Mouse (Mus musculus) embryonic facial prominence, embryonic 14.5 days (tissue): Measurements from ENCODE around the gene Snx15. TPM values are rescaled to one million over a fixed set of nuclear protein-coding genes. Genes with fewer than 3 reads are reported as not detected.
A peak's percentile ranks its signal among the peaks of the same experiment; 100 is the strongest.

ENCODE experiments used
- ATAC-seq: fragments of 200-750 bp; cut with Nextera tagmentation; 2 replicates; pipeline ENCODE4 v1.8.0; 2017; ENCODE audit warnings: low read depth, moderate number of reproducible peaks, moderate TSS enrichment
- DNase-seq: peaks from one replicate; pipeline ENCODE4 v3.0.0-alpha.2; 2015; ENCODE audit warnings: low spot score
- H3K27ac ChIP-seq: fragments of 300-500 bp; sonication (generic); replicated peaks from 2 replicates; pipeline ENCODE4 v1.5.1; 2014; ENCODE audit warnings: low read depth, mild to moderate bottlenecking, low read length, moderate library complexity
- H3K27me3 ChIP-seq: fragments of 300-500 bp; sonication (generic); replicated peaks from 2 replicates; pipeline ENCODE4 v1.6.1; 2014; ENCODE audit warnings: low read length; ENCODE audit not compliant: control insufficient read depth, insufficient read depth
- H3K36me3 ChIP-seq: fragments of 300-500 bp; sonication (generic); 2 replicates; pipeline ENCODE4 v1.6.1; 2014; ENCODE audit warnings: low read length, mixed read lengths; ENCODE audit not compliant: control insufficient read depth, insufficient read depth
- H3K4me1 ChIP-seq: fragments of 300-500 bp; sonication (generic); 2 replicates; pipeline ENCODE4 v1.6.1; 2014; ENCODE audit warnings: antibody characterized with exemption, low read length; ENCODE audit not compliant: control insufficient read depth, insufficient read depth
- H3K4me2 ChIP-seq: fragments of 300-500 bp; sonication (generic); 2 replicates; pipeline ENCODE4 v1.6.1; 2014; ENCODE audit warnings: low read depth, mild to moderate bottlenecking, low read length, moderate library complexity, mixed read lengths
- H3K4me3 ChIP-seq: fragments of 300-500 bp; sonication (generic); 2 replicates; pipeline ENCODE4 v1.5.1; 2014; ENCODE audit warnings: low read depth, mild to moderate bottlenecking, low read length
- H3K9ac ChIP-seq: fragments of 300-500 bp; sonication (generic); 2 replicates; pipeline ENCODE4 v1.6.1; 2014; ENCODE audit warnings: low read depth, mild to moderate bottlenecking, low read length, moderate library complexity, mixed read lengths
- H3K9me3 ChIP-seq: fragments of 300-500 bp; sonication (generic); 2 replicates; pipeline ENCODE4 v1.6.1; 2016; ENCODE audit warnings: low read length; ENCODE audit not compliant: control insufficient read depth
- WGBS: fragments of 180-500 bp; shearing (Covaris S2); extraction: QIAGEN DNeasy Blood & Tissue Kit; methylation state at CpG from one replicate; pipeline ENCODE4 v1.1.7; 2014; 5-methylcytosine and 5-hydroxymethylcytosine counted together
- polyA plus RNA-seq: library from polyadenylated mRNA; unstranded; fragments of >200 nt; fragmentation: Nextera tagmentation; extraction: Ambion mirVana; gene quantifications from 2 replicates; pipeline ENCODE4 v1.2.1, GENCODE M21; 2014

Snx15 gene
- 26.7 and 27.5 TPM in 2 replicates for polyA plus RNA-seq

DNA sequence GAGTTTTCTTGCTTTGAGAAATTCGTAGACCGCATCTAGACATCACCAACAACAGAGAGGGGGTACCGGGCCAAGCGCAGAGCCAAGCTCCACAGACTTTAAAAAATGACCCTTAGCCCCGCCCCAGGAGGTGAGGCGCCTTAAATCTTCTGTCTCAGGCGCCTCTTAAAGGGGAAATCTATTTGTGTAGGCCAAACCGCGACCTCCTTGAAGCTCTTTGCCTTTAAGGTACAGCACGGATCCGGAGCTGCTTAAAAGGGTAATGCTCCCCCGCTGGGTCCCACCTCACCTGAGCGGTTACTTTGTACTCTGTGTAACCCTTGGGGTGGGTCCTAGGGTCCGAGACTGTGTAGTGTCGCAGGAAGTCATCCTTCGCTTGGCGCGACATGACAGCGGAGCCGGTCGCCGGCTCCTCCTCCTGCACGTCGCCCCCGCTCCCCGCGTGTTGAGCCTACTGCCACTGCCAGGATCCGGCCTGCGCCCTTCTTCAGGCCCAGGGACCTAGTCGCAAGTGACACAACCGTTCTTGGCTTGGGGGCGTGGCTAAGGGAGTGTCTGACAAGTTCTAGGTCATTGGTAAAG lies at the start of gene Snx15:
Snx15 (minus strand) TSS at position 545 of the 582 bp plus-strand sequence.
- H3K36me3 ChIP-seq, result no peaks in the 10 kb centered on the region
- WGBS, result 1% methylated on average over 27 of the region's 32 CpGs
- no peaks in the 10 kb centered on the region for H3K9me3 ChIP-seq
- peak within 1 kb of the TSS; percentile 60 for H3K4me3 ChIP-seq
- peak; percentile 95 for ATAC-seq
- no peaks in the 10 kb centered on the region for H3K27me3 ChIP-seq
- H3K4me1 ChIP-seq, result peaks cover 3% of the 10 kb centered on the region
- peak within 1 kb of the TSS; percentile 58 for H3K4me2 ChIP-seq
- peak; percentile 98 for DNase-seq
- peak within 1 kb of the TSS; percentile 89 for H3K27ac ChIP-seq
- H3K9ac ChIP-seq, result peak within 1 kb of the TSS; percentile 69

DNA sequence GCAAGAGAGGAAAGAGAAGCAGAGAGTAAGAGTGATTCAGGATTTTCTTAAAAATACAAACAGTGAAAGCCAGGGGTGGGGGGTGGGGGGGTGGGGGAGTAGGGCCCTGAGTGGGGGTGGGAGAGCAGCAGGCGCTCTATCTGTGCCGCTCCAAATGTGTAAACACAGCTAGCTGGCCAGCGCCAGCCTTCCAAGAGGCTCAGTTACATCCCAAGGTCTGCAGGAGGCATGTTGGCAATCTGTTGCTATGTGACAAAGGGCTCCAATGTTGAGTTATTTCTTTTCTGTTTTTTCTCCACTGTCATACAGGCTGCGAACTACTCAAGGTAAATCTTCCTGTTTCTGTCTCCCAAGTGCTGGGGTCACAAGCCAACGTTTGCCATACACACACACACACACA lies 46.7 kb upstream of the Snx15 start:
- Histone ChIP-seq H3K36me3 (no peaks in the 10 kb centered on the region), H3K9me3 (no peaks in the 10 kb centered on the region), H3K4me1 (no peaks in the 10 kb centered on the region), H3K4me2 (no peak overlapping the region), H3K4me3 (no peak overlapping the region), H3K27me3 (no peaks in the 10 kb centered on the region), H3K9ac (no peak overlapping the region), H3K27ac (no peak overlapping the region)
- DNase-seq, result peak; percentile 15
- ATAC-seq, result no peak
- WGBS, result 22% methylated on average over 5 of the region's 5 CpGs

DNA sequence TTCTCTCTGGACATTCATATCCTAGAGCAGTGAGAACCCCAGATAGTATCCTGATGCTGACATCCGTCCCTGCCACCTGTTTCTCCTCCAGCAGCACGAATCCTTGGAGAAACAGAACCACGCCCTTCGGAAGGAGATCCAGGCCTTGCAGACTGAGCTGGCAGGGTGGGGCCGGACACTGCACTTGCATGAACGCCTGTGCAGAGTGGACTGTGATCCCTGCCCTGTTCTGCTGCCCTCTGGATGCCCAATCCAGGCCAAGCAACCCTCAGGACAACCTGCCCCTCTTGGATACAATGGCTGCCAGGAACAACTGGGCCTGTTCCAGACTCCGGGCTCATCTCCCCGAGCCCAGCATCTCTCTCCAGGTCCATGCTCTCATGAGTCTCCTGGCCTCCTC lies 43.1 kb upstream of the Snx15 start:
- Histone ChIP-seq H3K9ac (no peak overlapping the region), H3K4me2 (no peak overlapping the region), H3K9me3 (no peaks in the 10 kb centered on the region), H3K27ac (no peak overlapping the region), H3K4me1 (no peaks in the 10 kb centered on the region), H3K4me3 (no peak overlapping the region), H3K36me3 (no peaks in the 10 kb centered on the region), H3K27me3 (no peaks in the 10 kb centered on the region)
- ATAC-seq (no peak), DNase-seq (no peak)
- WGBS, result 76% methylated on average over 8 of the region's 8 CpGs

DNA sequence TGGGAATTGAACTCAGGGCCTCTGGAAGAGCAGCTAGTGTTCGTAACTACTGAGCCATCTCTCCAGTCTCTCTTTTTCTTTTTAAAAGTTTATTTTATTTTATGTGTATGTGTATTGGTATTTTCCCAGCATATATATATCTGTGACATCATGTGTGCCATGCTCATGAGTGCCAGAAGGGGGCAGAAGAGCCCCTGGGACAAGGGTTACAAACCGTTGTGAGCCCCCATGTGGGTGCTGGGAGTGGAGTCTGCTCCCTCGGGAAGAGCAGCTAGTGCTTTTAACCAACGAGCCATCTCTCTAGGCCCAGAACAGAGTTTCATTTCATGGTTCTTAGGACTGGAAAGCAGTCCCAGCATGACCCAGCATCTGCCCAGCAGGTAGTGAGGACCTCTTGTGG lies 38.6 kb upstream of the Snx15 start:
- no peak overlapping the region for H3K4me2 ChIP-seq

DNA sequence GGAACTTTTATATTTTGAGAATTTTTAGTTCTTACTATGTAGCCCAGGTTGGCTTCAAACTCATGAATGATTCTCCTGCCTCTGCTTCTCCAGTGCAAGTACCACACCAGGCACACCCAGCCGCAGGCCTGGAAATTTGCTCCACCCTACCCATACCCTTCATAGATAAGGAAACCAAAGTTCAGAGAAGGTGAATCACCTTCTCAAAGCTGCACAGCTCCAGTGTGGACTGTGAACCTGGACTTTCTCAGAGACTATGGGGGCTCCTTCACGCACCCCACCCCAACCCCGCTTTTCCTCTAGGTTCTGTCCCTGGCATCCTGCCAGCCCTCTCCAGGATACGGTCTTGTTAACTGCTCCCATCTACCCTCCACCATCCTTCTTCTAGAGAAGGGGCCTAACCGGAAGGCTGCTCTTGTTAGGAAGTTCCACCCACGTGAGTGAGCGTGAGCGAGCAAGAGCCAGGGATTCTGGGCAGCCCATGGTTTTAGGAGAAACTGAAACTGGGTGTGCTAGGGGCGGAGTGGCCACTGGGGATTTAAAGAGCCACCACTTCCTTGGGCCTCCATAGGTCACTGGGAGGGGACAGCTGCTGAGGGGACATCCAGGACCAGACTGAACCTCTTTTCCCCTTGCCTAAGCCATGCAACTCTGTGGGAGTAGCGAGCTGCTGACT lies 35.9 kb upstream of the Snx15 start:
- H3K9ac ChIP-seq, result no peak overlapping the region
- H3K27me3 ChIP-seq, result no peaks in the 10 kb centered on the region
- DNase-seq (no peak), ATAC-seq (no peak)
- H3K27ac ChIP-seq, result no peak overlapping the region
- H3K4me1 ChIP-seq, result no peaks in the 10 kb centered on the region
- H3K4me2 ChIP-seq, result no peak overlapping the region
- no peak overlapping the region for H3K4me3 ChIP-seq
- H3K9me3 ChIP-seq, result no peaks in the 10 kb centered on the region
- no peaks in the 10 kb centered on the region for H3K36me3 ChIP-seq
- WGBS, result 64% methylated on average over 10 of the region's 10 CpGs

More for the DNA sequence above, 38.6 kb upstream of the Snx15 start:
- Histone ChIP-seq H3K27me3 (no peaks in the 10 kb centered on the region), H3K9me3 (no peaks in the 10 kb centered on the region), H3K9ac (no peak overlapping the region), H3K36me3 (no peaks in the 10 kb centered on the region), H3K4me1 (no peaks in the 10 kb centered on the region), H3K27ac (no peak overlapping the region), H3K4me3 (no peak overlapping the region)
- no peak for DNase-seq
- no peak for ATAC-seq
- 70% methylated on average over 4 of the region's 4 CpGs for WGBS

DNA sequence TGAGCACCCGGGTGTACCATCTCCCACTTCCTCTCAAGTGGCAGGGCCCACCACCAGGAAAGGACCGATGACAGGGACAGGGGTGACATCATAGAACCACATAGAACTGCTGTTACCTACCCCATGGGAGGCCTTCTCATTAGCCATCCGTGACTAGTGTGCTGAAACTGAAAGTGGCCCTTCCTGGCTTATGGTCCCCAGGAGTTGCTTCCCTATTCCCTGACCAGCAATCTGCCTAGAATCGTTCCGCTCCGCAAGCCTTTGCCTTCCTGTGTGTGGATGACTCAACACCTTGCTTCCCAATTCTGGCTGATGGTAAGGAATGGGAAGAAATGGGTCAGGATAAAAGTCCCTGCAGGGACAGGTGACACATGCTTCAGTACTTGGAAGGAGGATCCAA lies 29.1 kb upstream of the Snx15 start:
- DNase-seq (no peak), ATAC-seq (no peak)
- WGBS, result 63% methylated on average over 6 of the region's 6 CpGs
- Histone ChIP-seq H3K9ac (no peak overlapping the region), H3K27me3 (no peaks in the 10 kb centered on the region), H3K4me3 (no peak overlapping the region), H3K4me2 (no peak overlapping the region), H3K4me1 (no peaks in the 10 kb centered on the region), H3K36me3 (no peaks in the 10 kb centered on the region), H3K9me3 (no peaks in the 10 kb centered on the region), H3K27ac (no peak overlapping the region)

DNA sequence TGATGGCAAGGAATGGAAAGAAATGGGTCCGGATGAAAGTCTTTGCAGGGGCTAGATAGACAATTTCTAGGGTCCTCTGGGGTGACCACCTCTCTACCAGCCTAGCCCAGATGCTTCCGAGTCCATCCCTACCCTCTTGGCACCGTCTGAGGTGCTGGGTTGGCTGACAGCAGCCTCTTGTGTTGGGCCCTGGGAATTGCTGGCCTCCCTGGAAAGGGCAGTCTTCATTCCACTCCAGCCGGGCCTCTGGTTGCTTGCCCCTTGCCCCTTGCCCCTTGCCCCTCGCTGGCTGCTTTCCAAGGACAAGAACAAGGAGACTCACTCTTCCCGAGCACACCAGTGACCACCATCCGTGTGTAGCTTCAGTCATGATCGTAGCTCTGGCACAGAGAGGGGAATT lies 28.3 kb upstream of the Snx15 start:
- Histone ChIP-seq H3K4me3 (no peak overlapping the region), H3K36me3 (no peaks in the 10 kb centered on the region), H3K9ac (no peak overlapping the region), H3K4me2 (no peak overlapping the region), H3K9me3 (no peaks in the 10 kb centered on the region), H3K27ac (no peak overlapping the region), H3K4me1 (no peaks in the 10 kb centered on the region), H3K27me3 (no peaks in the 10 kb centered on the region)
- no peak for DNase-seq
- WGBS, result 52% methylated on average over 8 of the region's 8 CpGs
- no peak for ATAC-seq

DNA sequence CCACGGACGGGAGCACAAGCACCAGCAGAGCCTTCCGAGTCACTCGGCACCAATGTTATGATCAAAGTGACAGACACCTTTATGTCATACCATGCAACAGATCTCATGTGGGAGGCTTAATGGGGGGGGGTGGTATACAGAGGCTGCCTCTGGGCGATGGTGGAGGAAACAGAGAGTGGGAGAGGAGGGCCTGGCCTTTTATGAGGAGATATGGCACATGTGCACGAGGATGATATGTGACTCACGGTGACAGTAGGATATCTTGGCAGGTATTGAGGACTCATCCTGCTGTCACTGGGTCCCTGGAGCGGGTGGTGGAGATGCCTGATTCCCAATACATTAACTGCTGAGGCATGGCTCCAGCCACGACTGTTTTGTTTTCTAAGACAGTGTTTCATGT lies 27.1 kb upstream of the Snx15 start:
- DNase-seq (no peak), ATAC-seq (no peak)
- H3K36me3 ChIP-seq, result no peaks in the 10 kb centered on the region
- H3K9me3 ChIP-seq, result no peaks in the 10 kb centered on the region
- no peak overlapping the region for H3K4me2 ChIP-seq
- 83% methylated on average over 9 of the region's 9 CpGs for WGBS
- no peak overlapping the region for H3K4me3 ChIP-seq
- H3K9ac ChIP-seq, result no peak overlapping the region
- H3K27ac ChIP-seq, result no peak overlapping the region
- no peaks in the 10 kb centered on the region for H3K4me1 ChIP-seq
- no peaks in the 10 kb centered on the region for H3K27me3 ChIP-seq

DNA sequence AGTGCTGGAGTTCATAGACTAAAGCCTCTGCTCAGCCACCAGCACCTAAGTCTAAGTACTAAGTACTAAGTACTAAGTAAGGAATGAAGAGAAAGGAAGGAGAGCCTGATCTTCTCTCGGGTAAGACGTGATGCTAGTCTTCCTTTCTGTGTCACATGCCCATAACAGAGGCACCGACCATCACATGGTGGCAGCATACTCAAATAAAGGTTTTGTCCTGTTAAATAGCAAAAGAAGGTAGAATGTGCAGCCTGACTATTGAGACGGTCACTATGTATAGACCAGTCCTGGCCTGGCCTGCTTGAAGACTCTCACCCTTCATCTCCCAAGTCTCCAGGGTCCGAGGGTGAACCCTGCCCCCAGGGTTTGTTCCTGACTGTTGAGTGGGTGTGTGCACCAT lies 16.7 kb upstream of the Snx15 start:
- Histone ChIP-seq H3K27ac (no peak overlapping the region), H3K27me3 (no peaks in the 10 kb centered on the region), H3K4me3 (no peak overlapping the region), H3K4me2 (no peak overlapping the region), H3K9ac (no peak overlapping the region), H3K9me3 (no peaks in the 10 kb centered on the region), H3K36me3 (no peaks in the 10 kb centered on the region), H3K4me1 (peaks cover 9% of the 10 kb centered on the region; the same call in 1 of the 2 replicates)
- DNase-seq (no peak), ATAC-seq (no peak)
- 68% methylated on average over 5 of the region's 5 CpGs for WGBS
